Mouse (Mus musculus) forelimb bud, embryonic 11.5 days (tissue): Measurements from ENCODE around the gene Cacna2d2.
A peak's percentile ranks its signal among the peaks of the same experiment; 100 is the strongest.

Experiments used
- DNase-seq: peaks from one replicate; pipeline ENCODE4 v3.0.0-alpha.2; 2012; ENCODE audit warnings: low read depth, low spot score

The Cacna2d2 gene

DNA sequence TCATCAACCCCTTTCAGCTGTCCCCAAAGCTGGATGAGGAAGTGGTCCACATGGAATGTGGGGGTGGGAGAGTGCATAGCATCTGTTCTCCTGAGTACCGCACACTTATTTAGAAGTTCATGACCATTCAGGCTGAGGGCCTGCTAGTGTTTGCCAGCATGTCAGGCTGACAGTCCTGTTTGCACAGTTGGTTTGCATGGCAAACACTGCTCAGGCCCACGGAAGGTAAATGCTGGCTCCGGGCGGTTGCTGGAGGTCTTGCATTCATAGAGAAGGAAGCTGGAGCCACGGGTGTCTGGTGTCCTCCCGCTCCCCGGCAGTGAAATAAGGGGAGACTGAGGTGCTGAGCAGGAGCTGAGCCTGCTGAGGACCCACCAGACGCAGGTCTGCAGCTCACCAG, 53.7 kb downstream of the Cacna2d2 start:
- no peak for DNase-seq

DNA sequence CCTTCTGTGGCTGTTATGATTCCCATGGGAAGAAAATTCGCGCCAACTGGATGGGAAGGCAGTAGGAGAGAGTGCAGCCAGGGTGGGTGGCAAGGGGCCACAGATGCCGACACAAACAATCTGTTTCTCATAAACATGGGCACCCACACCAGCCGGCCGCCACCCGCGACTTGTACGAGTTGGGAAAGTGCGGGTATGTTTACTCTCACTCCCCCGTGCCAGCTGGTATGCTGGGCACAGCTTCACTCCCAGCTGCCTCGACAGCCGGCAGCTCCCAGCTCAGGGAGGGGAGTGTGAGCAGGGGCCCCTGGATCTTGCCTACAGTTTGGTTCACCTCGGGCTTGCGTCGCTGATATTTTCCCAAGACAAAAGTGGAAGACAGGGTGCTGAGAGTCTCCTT, 57.3 kb downstream of the Cacna2d2 start:
- no peak for DNase-seq

DNA sequence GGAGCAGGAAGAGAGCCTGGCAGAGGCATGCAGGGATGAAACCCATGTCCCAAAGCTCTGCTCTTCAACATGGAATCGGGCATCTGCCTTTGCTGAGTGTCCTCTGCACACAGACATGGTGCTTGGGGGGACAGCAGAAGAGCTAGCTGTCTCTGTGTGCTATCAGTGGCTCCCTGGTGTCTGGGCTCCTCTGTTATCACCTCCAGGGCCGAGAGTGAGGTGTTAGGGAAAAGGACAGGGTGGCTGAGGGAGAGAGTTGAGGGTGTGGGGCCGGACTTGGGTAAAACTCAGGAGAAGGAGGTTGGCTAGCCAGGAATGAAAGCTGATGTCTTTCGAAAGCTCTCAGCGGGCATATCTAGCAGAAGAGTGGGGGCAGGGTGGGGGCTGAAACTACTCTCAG, 63.5 kb downstream of the Cacna2d2 start:
- DNase-seq = no peak

DNA sequence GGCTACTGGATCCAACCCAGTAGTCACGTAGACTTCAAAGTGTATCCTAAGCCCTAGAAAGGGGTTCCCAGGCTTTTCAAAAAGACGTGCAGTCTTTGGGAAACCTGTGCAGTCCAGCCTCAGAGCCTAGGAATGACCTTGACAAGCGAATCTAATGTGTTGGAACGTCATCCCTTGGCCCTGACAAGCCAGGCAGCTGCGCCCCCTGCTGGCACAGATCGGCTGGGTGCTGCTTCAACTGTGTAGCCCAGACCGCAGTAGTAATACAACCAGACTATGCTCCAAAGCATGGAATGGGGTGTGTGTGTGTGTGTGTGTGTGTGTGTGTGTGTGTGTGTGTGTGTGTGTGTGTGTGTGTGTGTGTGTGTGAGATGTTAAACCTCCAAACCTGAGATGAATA, 64.1 kb downstream of the Cacna2d2 start:
- peak; percentile 77 for DNase-seq

DNA sequence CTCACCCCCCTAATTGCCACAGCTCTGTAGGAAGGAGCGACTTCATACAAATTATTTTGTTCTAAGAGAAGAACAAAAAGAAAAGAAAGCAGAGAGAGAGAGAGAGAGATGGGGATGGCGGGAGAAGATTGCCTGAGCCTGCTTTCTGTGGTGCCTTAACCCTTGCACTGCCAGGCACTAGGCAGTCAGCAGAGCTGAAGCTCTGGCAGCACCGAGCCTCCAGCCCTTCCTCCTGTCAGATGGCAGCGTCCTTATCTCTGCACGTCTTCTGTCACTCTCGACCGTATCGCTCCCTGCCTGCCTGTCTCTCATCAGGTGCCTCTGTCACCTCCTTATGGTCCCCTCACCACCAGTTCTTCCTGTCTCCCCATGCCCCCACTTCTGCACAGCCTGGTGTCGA, 64.7 kb downstream of the Cacna2d2 start:
- no peak for DNase-seq

DNA sequence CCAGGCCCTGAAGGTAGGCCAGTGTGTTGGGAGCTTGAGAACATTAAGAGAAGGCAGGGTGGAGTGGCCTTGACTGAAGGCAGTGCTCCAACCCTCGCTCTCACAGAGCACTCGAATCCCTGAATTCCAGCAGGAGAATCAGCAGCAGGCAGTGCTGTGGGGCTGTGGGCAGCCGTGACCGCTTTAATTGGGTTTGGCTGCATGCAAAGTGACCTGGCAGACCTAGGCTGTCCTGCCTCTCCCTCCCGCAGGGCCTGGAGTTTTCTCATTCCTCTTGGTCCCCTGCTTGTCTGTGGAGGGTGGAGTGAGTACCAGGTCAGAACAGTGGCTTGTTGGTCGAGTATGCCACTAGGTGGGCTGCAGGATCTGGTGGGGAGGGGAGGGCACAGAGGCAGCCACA, 66.2 kb downstream of the Cacna2d2 start:
- DNase-seq = no peak

DNA sequence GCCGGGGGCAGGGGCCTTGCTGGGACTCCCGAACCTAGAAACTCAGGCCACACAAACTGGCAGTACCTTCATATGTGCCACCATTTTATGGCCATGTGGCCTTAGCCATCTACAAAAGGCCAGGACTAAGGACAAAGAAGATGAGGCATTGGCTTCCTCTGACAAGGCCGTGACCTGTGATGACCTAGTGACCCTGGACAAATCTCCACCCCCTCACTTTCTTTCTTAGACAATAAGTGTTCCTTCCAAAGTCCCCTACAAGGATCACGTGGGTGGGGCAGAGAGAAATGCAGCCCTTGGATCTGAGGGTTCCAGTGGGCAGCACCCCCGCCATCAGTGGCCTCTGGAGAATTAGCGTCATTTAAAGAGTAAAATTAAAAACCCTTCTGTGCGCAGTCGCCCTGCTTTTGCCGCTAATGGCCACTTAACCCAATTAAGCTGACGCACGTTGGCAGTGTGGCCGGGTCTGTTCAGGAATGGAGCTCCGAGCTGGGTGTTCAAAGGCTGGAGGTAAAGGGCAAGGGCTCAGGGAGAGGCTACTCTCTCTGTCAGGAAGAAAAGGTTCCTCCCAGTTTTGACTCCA, 69.9 kb downstream of the Cacna2d2 start:
- DNase-seq = no peak

DNA sequence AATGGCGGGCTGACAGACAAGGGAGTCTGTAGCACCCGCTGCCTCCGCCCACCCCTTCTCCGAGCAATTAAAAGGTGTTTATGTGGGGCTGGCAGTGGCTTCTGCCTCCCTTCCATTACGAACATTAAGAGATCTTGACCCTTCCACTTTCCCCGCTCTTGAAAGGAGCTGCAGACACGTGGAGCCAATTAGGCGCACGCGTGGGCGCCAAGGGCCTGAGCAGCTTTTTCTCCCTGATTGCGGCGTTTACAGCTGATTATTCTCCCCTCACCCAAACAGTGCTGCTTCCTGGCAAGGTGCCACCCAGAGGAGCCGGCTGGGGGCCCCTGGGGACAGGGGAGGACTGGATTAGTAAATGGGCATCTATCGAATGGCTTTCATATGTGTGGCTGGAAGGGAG, 71.0 kb downstream of the Cacna2d2 start:
- DNase-seq = peak; percentile 49

DNA sequence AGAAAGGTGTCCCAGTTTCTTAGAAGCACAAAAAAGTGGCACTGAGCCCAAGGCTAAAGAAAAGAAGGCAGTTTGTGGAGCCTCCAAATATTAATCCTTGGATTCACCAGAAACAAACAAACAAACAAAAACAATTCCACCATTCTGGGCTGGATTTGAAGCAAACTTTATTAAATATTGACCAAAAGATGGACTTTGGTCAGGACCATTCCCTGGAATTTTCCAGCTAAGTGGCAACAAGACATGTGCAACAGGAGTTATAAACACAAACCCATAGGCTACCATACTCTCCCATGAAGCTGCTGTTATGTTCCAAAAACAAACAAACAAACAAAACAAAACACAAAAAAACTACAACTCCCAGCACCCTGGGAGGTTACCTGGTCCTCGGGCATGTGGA, 74.6 kb downstream of the Cacna2d2 start:
- DNase-seq = no peak

DNA sequence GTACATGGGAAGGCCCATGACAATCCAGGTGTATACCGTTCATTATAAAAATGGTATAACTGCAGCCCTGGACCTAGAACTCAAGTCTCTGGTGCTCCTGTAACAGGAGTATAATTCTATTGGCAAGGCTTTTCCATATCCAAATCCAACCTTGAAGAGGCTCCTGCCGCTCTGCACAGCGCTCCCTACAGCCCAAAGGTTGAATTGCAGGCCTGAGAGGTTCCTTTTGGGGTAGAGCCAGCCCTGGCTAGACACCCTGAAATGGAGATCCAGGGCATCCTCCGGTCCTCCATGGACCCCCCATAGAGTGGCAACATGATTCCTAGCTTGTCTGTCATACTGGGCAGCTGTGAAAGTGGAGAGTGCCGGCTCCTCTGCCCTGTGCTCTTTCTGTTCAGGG, 79.6 kb downstream of the Cacna2d2 start:
- DNase-seq = no peak

DNA sequence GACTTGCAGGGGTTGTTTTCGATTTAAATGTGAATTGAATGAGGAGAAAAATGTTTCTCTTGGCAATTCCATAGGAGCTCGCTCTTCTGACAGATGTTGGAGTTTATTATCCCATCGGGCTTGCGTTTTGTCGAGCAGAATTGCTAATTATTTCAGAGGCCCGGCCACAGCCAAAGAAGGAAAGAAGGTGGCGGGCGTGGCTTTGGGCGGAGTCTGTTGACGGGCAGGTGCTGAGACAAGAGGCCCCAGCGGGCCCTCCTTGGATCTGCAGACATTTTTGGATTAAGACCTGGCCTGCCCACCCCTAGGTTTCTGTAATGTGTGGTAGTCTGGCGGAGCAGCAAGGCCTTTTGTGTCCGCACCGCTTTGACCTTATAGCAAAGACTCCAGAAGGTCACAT, 80.2 kb downstream of the Cacna2d2 start:
- no peak for DNase-seq

DNA sequence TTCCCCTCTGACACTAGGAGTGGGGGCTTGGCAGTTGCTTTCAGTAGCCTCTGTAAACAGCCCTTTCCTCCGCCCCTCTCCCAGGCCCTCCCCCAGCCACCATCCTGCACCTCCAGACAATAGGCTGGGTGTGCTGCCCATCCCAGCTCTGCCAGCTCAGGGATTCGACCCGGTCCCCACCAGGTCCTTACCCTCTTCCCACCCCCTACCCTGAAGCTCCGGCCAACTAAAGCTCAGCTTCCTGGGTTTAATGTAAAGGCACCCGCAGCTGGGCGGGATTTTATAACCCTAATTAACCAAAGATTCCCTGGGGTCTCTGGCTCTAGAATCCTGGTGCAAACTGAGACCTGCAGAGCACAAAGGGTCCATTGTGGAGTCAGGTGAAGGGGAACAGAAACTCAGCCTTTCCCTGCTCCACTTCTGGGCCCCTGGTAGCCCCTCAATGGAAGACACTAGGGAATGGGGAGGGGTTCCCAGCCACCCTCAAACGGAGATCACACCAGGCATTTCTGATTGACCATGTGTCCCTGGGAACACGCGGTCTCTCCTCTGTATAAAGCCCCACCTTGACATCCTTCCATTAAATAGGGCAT, 81.2 kb downstream of the Cacna2d2 start:
- peak; percentile 84 for DNase-seq

DNA sequence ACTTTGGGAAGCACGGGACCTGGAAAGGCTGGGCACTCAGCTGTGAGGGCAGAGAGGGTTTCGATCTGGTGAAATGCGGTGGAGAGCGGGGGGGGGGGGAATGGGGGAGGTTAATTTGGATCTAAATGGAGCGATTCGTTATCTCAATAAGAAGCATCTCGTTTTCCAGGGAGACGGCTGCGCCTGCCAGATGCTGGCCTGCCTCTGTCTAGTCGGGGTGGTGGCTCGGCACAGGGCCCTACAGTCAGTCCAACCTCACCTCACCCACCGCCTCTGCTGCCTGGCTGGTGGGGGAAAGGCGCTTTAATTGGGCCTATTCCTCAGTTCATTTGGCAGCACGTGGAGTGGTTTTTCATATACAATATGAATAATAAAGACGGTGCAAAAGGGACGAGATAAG, 81.9 kb downstream of the Cacna2d2 start:
- no peak for DNase-seq

DNA sequence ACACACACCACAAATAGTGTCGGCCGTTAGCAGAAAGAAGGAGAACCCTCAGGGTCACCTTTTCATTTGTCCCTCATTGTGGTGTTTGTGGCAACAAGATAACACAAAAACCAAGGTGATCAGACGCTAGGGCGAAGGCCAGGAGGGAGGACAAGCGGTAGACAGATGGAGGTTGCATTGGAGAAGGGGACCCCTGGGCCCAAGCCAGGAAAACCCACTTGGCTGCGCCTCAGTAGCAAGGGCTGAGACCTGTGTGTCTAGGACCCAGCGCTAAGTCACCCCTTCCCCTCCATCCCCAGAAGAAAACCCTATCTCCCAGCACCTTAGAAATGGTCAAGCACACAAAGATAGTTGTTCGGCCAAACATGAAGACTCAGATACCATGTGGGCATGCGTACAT, 82.6 kb downstream of the Cacna2d2 start:
- DNase-seq = no peak

DNA sequence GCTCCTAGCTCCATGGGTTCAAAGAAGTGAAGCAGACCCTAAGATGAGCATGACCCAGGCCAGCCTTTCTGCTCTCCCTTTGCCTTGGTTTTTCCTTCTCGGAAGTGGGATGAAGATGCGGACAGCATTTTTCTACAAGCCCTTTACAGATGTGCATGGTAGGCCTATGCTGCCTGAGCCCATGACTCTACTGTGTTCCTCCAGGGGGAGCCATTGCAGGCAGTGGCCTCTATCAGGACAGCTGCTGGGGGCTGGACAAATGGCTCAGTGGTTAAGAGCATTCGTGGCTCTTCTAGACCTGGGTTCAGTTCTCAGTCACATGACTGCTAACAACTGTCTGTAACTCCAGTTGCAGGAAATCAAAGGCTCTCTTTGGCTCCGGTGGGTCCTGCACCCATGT, 83.4 kb downstream of the Cacna2d2 start:
- no peak for DNase-seq

DNA sequence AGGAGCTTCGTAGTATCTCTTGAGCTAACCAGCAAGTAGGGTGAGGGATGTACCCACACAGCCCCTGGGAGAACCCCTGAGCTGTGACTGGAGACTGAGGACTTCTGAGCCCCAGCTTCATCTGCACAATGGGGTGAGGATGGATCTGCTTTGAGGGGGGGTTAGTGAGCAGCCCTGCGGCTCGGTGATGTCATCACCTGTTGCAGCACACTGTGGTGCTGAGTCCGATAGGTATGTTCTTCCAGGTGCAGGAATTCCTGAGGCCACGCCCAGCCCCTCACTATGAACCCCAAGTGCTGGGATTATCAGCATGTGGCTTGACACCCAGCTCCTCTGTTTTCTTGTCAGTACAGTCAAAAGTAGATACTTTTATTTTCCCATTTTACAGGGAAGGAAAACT, 84.3 kb downstream of the Cacna2d2 start:
- DNase-seq = no peak

DNA sequence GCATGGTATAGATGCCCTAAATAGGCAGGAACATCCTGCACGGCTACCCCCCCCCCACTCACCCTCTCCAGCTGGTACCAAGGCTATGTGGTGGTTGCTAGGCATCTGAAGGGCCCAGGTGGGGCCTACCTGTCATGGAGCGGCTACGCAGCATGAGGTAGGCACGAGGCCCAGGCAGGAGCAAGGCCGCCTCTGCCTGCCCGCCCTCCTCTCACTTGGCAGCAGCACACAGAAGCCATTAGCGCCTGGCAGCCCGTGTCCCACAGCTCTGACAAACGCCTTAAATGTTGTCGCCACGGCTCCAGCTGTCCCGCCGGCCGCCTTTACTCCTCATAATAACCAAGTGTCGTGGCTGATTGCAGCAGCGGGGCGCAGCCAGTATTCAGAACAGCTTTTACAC, 84.9 kb downstream of the Cacna2d2 start:
- DNase-seq = no peak

DNA sequence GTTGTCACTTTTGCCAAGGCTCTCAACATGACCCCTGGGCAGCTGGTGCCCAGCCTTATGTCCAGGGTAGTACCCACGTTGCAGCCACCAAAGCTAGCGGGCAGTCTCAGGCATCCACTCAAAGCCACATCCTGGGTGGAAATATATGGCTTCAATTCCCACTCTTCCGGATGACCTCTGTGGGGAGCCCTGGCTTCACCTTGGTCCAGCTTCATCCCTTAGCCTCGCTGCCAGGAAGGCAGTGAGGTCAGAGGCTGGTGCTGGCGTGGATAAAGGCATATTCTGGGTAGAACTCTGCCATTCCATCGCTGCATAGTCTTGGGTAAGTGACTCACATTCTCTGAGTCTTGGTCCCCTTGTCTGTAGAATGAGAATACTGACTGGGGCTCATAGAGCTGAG, 85.4 kb downstream of the Cacna2d2 start:
- DNase-seq = no peak

DNA sequence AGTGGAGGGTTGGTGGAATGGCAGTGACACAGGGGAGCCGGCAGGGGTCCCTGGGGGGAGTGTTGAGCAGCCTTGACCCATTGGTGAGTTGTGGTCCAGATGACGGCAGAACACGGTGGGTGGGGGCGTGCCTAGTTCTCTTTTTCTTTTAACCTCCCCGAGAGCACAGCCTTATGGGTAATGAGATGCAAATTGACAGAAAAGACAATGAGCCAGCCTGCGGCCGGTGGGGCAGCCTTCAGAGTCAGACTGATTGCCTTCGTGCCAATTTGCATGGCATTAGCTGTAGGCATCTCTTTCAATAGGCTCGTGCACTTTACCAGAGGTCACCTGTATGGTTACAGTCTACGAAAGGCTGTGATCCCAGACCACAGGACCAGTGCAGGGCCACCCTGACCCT, 86.7 kb downstream of the Cacna2d2 start:
- no peak for DNase-seq

DNA sequence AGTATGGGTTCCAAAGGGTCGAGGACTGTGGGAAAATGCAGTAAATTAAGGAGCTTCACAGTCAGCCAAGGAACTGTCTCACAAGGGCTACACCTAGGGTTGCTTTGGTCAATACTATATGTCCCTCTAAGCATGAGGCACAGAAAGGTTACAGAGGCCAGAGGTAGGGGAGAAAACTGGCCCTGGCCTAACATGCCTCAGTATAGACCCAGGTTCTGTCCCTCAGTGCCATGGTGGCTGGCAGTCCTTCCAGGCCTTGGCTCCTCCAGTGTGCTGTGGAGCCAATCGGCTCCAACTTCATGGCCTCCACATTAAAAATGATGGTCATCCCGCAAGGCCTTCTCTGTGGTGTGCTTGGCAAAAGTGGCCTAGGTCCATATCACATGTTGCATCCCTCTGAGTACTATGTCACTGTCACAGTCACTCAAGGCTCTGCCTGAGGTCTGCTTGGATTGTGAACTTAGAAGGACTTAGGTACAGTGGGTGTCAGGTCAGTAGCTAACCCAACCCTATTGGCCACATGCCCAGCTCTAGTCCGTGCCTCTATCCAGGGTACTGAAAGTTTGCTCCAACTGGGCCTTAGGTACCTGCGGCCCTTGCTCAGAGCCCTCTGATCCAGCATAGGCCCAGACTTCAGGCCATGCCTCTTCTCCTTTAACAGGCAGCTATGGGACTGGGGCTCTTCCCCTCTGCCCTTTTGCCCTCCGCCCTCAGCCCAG, 87.3 kb downstream of the Cacna2d2 start:
- DNase-seq = peak; percentile 72

DNA sequence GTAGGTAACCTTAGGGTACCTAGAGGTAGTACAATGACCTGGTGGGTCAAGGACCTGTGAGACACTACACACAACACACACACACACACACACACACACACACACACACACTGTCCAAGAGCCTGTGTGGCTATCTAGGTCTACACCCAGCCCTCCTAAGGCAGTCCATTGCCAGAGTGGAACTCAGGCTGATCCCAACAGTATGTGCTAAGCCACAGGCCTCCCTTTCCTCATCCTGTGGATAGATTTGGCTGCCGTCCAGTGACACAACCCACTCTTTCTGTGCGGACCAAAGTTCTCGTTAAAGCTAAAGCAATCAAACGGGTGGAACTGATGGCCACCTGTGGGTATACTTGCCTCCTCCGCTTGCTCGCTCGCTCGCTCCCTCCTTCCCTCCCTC, 90.7 kb downstream of the Cacna2d2 start:
- DNase-seq = no peak

DNA sequence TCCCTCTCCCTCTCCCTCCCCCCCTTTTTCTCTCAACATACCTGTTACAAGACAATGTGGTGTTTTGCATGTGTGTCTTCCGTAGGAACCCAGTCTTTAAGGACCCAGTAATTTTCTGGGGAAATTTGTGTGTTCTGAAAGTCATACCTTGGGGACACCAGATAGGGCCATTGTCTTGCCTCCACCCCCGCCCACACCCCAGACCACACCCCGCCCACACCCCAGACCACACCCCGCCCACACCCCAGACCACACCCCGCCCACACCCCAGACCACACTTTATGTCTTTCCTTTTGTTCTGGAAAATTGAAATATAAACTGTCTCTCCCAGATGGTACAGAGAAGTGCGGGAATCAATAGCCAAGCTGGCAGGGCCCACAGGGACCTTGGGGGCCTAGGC, 91.2 kb downstream of the Cacna2d2 start:
- DNase-seq = no peak

DNA sequence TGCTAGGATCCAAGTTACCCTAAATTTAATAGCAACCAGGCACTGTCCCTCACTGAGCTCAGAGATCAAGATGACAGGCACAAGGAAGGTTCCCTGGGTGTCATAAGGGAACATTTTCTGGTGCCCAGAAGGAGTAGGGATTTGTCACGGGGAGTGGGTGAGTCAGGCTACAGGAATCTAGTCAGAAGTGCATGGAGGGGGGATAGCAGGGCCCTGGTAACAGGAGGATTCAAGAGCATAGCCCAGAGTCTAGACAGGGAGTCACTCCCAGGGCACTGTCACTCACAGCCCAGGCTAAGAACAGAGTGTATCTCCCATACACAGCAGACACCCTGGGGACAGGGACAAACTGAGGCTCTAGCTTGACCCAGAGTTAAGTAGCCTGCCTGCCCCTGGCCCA, 94.1 kb downstream of the Cacna2d2 start:
- no peak for DNase-seq
